Mouse (Mus musculus): Measurements from ENCODE around the gene Lypd8. TPM values are rescaled to one million over a fixed set of nuclear protein-coding genes. Genes with fewer than 3 reads are reported as not detected.

Lypd8 gene
- polyA plus RNA-seq (2014; fragmentation: Nextera tagmentation; extraction: Ambion mirVana): 274 and 403 TPM in 2 replicates

DNA sequence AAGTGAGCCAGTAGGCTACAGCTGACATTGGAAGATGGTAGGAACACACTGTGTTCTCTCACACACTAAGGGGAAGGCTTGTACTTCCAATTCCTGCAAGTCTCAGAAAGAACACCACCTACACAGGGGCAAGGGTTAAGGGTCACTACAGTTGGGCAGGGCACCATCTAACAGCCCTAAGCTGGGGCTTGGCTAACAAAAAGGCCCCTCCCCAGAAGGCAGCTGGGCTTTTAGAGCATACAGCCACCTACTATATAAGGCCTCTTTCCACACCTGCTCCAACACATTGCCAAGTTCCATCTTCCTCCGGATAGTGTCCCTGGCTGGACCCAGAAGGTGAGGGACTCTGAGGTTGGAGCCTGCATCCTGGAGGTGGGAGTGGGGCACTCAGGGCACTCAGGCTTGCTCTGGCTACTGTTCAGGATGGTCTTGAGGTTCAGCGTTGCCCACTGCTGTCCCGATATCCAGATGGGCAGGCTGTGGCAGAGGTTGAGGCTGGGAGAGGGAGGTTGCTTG lies at the start of gene Lypd8:
TSS of gene Lypd8 (plus strand) at position 281 of the 516 bp plus-strand sequence.
- Histone ChIP-seq H3K4me2 (ENCODE audit: low read length) (0 out of 2 replicates have a peak within 1 kb of the TSS, but pooled peaks have one; percentile 13), H3K9me3 (ENCODE audit: control insufficient read depth, low read length) (no peaks in the 10 kb centered on the region), H3K4me3 (ENCODE audit: low read depth, low read length) (peak within 1 kb of the TSS; percentile 13; the same call in 1 of the 2 replicates), H3K27ac (ENCODE audit: low read depth) (peak within 1 kb of the TSS; percentile 47), H3K27me3 (replicated peaks; ENCODE audit: control insufficient read depth, insufficient read depth, low read length) (no peaks in the 10 kb centered on the region), H3K36me3 (ENCODE audit: control insufficient read depth, insufficient read depth, low read length) (no peaks in the 10 kb centered on the region), H3K4me1 (replicated peaks; ENCODE audit: control insufficient read depth, insufficient read depth, low read length) (0 out of 2 replicates have a peak, but pooled peaks cover 8% of the 10 kb centered on the region), H3K9ac (ENCODE audit: low read length) (0 out of 2 replicates have a peak within 1 kb of the TSS, but pooled peaks have one; percentile 13)
- 81% methylated on average over 3 of the region's 3 CpGs for WGBS
- DNase-seq (ENCODE audit: low spot score): no peak
- no peak for ATAC-seq (replicated peaks; ENCODE audit: low FRiP score, low TSS enrichment, low read depth)

DNA sequence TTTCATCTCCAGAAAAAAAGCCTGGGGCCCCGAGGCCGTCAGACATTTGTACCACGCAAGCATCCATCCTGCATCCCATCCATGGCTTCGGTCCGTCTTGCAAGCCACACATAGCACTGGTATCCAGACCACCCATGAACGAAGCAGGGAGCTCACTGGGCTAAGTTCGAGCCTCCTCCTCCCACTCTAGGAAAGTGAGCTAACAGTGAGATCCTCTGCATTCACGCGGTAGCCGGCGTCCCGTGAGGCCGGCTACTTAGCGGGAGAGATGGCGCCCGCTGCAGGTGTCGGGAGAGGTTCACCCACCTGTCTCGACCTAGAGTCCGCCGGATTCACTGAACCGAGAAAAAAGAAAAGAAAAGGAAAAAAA lies 49.0 kb upstream of the Lypd8 start:
- WGBS: under 1% methylated on average over 21 of the region's 21 CpGs
- Histone ChIP-seq H3K9ac (ENCODE audit: low read length) (peak overlapping the region; percentile 84), H3K4me2 (ENCODE audit: low read length) (peak overlapping the region; percentile 97), H3K4me3 (ENCODE audit: low read depth, low read length) (peak overlapping the region; percentile 77), H3K27ac (ENCODE audit: low read depth) (peak overlapping the region; percentile 75; the same call in 1 of the 2 replicates), H3K27me3 (replicated peaks; ENCODE audit: control insufficient read depth, insufficient read depth, low read length) (no peaks in the 10 kb centered on the region), H3K36me3 (ENCODE audit: control insufficient read depth, insufficient read depth, low read length) (peaks cover 31% of the 10 kb centered on the region), H3K4me1 (replicated peaks; ENCODE audit: control insufficient read depth, insufficient read depth, low read length) (peaks cover 16% of the 10 kb centered on the region), H3K9me3 (ENCODE audit: control insufficient read depth, low read length) (peaks cover 5% of the 10 kb centered on the region; the same call in 1 of the 2 replicates)
- no peak for DNase-seq (ENCODE audit: low spot score)
- ATAC-seq (replicated peaks; ENCODE audit: low FRiP score, low TSS enrichment, low read depth): peak; percentile 47

DNA sequence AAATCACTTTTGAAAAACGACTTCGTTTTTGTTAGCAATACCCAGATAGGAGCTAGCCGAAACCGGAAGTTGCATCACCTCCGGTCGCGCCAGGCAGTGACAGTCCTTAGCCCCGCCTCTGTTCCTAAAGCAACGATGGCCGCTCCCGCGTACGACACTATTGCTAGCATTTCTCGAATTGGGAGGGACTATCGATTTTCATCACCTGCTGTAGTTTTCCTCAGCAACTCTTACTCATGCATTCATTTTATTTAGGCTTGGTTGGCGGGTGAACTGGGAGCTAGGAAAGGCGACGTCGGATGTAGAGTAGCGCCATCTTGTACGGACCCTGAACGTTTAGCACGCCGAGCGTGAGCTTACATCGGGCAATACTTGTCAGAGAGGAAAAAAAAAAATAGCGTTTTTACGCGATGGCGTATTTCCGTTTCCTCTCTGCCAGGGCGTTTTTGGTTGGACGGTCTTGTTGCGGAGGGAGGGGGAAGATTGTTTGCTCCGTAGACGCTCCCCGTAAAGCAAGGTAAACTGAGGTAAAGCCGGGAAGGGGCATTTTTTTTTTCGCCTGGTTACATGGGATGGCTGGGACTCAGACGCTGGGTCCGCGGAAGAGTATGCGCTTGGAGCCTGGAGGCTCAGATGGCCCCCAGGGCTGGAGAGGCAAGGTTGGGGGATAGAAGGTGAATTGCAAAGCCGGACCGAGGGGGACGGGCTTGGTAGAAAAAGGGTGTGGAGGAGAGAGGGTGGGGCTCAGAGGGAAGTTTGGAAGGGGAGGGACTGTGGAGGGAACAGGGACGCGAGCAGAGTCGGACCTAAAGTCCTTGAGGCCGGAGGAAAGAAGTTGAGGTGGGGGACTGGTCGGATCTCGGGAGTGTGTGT lies 48.3 kb upstream of the Lypd8 start, which contains the start of the genes Zfp672 and Sh3bp5l:
TSS of gene Zfp672 (minus strand) at position 64 of the 873 bp plus-strand sequence.
TSS of gene Sh3bp5l (plus strand) at position 449 of the 873 bp plus-strand sequence.
- peak; percentile 93 for DNase-seq (ENCODE audit: low spot score)
- Histone ChIP-seq H3K36me3 (ENCODE audit: control insufficient read depth, insufficient read depth, low read length) (peaks cover 31% of the 10 kb centered on the region), H3K4me2 (ENCODE audit: low read length) (peak within 1 kb of the TSS; percentile 97), H3K9ac (ENCODE audit: low read length) (peak within 1 kb of the TSS; percentile 84), H3K27ac (ENCODE audit: low read depth) (peak within 1 kb of the TSS; percentile 75), H3K27me3 (replicated peaks; ENCODE audit: control insufficient read depth, insufficient read depth, low read length) (no peaks in the 10 kb centered on the region), H3K9me3 (ENCODE audit: control insufficient read depth, low read length) (peaks cover 5% of the 10 kb centered on the region; the same call in 1 of the 2 replicates), H3K4me1 (replicated peaks; ENCODE audit: control insufficient read depth, insufficient read depth, low read length) (peaks cover 16% of the 10 kb centered on the region), H3K4me3 (ENCODE audit: low read depth, low read length) (peak within 1 kb of the TSS; percentile 77)
- WGBS: under 1% methylated on average over 52 of the region's 52 CpGs
- peak; percentile 91 for ATAC-seq (replicated peaks; ENCODE audit: low FRiP score, low TSS enrichment, low read depth)

DNA sequence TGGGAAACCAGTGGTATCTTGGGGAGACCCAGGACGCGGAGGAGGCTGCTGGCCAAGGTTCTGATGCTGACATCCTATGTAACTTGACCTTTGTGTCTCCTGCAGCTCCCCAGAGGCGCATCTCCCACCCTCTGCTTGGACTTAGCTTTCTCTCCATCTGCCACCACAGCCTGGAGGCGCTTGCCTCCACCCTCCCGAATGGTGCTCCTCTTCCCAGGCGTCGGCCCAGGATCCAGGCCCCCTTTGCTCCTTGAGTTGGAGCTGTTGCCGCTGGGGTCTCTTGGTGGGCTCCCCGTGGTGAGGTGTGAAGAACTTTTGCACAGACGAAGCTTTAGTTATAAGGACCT lies 47.7 kb upstream of the Lypd8 start:
- DNase-seq (ENCODE audit: low spot score) (no peak), ATAC-seq (replicated peaks; ENCODE audit: low FRiP score, low TSS enrichment, low read depth) (no peak; the same call in none of the 2 replicates)
- Histone ChIP-seq H3K4me2 (ENCODE audit: low read length) (peak overlapping the region; percentile 97), H3K36me3 (ENCODE audit: control insufficient read depth, insufficient read depth, low read length) (peaks cover 31% of the 10 kb centered on the region), H3K4me3 (ENCODE audit: low read depth, low read length) (peak overlapping the region; percentile 77), H3K27ac (ENCODE audit: low read depth) (peak overlapping the region; percentile 57; the same call in 1 of the 2 replicates), H3K27me3 (replicated peaks; ENCODE audit: control insufficient read depth, insufficient read depth, low read length) (no peaks in the 10 kb centered on the region), H3K4me1 (replicated peaks; ENCODE audit: control insufficient read depth, insufficient read depth, low read length) (peaks cover 16% of the 10 kb centered on the region), H3K9me3 (ENCODE audit: control insufficient read depth, low read length) (peaks cover 5% of the 10 kb centered on the region; the same call in 1 of the 2 replicates), H3K9ac (ENCODE audit: low read length) (peak overlapping the region; percentile 84)
- WGBS: 14% methylated on average over 10 of the region's 10 CpGs

DNA sequence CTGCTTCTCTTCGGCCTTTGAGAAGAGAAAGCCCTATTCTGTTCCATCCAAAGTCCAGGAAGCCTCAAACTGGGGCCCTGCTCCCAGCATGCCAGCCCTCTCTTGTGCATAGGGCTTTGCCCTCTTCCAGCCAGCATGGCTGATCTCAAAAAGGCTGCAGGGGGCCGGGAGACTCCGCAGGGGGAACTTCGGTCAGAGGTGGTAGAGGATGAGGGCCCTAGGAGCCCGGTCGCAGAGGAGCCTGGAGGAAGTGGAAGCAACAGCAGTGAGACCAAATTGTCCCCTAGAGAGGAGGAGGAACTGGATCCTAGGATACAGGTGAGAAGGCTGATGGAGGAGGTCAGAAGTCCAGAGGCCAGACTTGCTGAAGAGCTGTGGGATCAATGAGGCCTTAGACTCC lies 47.3 kb upstream of the Lypd8 start:
- H3K4me3 ChIP-seq (ENCODE audit: low read depth, low read length): peak overlapping the region; percentile 77

DNA sequence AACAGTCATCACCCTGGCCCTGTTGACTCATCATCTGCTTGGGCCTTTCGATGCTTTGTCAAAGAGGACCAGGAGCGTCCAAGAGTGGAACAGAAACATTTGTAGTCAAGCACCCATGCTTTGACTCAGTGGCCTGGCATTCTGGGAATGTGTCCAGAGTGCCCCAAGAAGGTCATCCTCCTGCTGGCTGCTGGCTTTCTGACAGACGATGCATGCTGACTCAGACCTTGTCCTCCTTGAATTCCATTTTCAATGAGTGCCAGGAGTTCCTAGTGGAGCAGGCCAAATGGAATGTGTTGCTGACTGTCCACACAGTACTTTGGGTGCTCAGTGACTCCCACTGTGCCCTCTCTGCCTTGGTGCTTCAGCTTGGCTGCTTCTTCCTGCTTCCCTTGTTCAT lies 44.1 kb upstream of the Lypd8 start:
- Histone ChIP-seq H3K36me3 (ENCODE audit: control insufficient read depth, insufficient read depth, low read length) (peaks cover 48% of the 10 kb centered on the region), H3K4me2 (ENCODE audit: low read length) (no peak overlapping the region), H3K4me1 (replicated peaks; ENCODE audit: control insufficient read depth, insufficient read depth, low read length) (peaks cover 8% of the 10 kb centered on the region), H3K4me3 (ENCODE audit: low read depth, low read length) (no peak overlapping the region), H3K9ac (ENCODE audit: low read length) (no peak overlapping the region), H3K9me3 (ENCODE audit: control insufficient read depth, low read length) (no peaks in the 10 kb centered on the region), H3K27ac (ENCODE audit: low read depth) (no peak overlapping the region), H3K27me3 (replicated peaks; ENCODE audit: control insufficient read depth, insufficient read depth, low read length) (no peaks in the 10 kb centered on the region)
- ATAC-seq (replicated peaks; ENCODE audit: low FRiP score, low TSS enrichment, low read depth): no peak
- WGBS: 83% methylated on average over 3 of the region's 3 CpGs
- DNase-seq (ENCODE audit: low spot score): no peak

More for the DNA sequence above, 47.3 kb upstream of the Lypd8 start:
- no peaks in the 10 kb centered on the region for H3K27me3 ChIP-seq (replicated peaks; ENCODE audit: control insufficient read depth, insufficient read depth, low read length)
- WGBS: 84% methylated on average over 6 of the region's 6 CpGs
- peak overlapping the region; percentile 97 for H3K4me2 ChIP-seq (ENCODE audit: low read length)
- ATAC-seq (replicated peaks; ENCODE audit: low FRiP score, low TSS enrichment, low read depth) (no peak), DNase-seq (ENCODE audit: low spot score) (no peak)
- peak overlapping the region; percentile 84 for H3K9ac ChIP-seq (ENCODE audit: low read length)
- H3K4me1 ChIP-seq (replicated peaks; ENCODE audit: control insufficient read depth, insufficient read depth, low read length): peaks cover 16% of the 10 kb centered on the region
- peaks cover 5% of the 10 kb centered on the region; the same call in 1 of the 2 replicates for H3K9me3 ChIP-seq (ENCODE audit: control insufficient read depth, low read length)
- H3K36me3 ChIP-seq (ENCODE audit: control insufficient read depth, insufficient read depth, low read length): peaks cover 31% of the 10 kb centered on the region
- no peak overlapping the region for H3K27ac ChIP-seq (ENCODE audit: low read depth)

DNA sequence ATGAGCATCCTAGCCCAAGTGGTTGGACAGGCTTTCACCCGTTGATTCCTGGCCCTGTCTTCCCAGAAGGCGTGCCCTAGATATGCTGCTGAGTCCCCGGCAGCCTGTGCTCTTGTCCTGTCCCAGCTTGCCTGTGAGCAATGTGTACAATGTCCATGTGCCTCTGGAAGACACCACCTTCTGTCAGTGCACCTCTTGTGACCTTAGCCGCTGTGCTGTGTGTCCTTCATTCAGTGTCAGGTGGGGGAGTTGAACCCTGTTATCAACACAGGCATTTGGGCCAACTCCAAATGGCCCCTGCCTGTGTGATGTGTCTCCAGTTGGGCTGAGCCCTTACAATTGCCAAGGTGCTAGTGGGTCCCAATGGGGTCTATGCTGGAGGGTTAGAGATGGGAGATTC lies 32.1 kb upstream of the Lypd8 start:
- 87% methylated on average over 4 of the region's 4 CpGs for WGBS

DNA sequence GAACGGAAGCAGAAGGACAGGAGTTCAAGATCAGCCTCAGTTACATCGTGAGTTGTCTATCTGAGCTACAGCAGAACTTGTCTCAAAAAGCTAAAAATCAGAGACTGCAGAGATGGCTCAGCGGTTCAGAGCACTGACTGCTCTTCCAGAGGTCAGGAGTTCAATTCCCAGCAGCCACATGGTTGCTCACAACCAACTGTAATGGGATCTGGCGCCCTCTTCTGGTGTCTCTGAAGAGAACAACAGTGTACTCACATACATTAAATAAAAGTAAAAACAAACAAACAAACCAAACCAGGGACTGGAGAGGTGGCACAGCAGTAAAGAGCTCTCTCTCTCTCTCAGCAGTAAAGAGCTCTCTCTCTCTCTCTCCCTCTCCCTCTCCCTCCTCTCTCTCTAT lies 28.2 kb upstream of the Lypd8 start:
- no peak for ATAC-seq (replicated peaks; ENCODE audit: low FRiP score, low TSS enrichment, low read depth)
- H3K27me3 ChIP-seq (replicated peaks; ENCODE audit: control insufficient read depth, insufficient read depth, low read length): no peaks in the 10 kb centered on the region
- no peak overlapping the region for H3K4me3 ChIP-seq (ENCODE audit: low read depth, low read length)
- H3K9ac ChIP-seq (ENCODE audit: low read length): no peak overlapping the region
- no peaks in the 10 kb centered on the region for H3K9me3 ChIP-seq (ENCODE audit: control insufficient read depth, low read length)
- WGBS: 76% methylated on average over 4 of the region's 4 CpGs
- H3K27ac ChIP-seq (ENCODE audit: low read depth): no peak overlapping the region
- H3K36me3 ChIP-seq (ENCODE audit: control insufficient read depth, insufficient read depth, low read length): peaks cover 23% of the 10 kb centered on the region
- no peaks in the 10 kb centered on the region for H3K4me1 ChIP-seq (replicated peaks; ENCODE audit: control insufficient read depth, insufficient read depth, low read length)
- peak; percentile 23 for DNase-seq (ENCODE audit: low spot score)
- no peak overlapping the region for H3K4me2 ChIP-seq (ENCODE audit: low read length)

More for the DNA sequence above, 32.1 kb upstream of the Lypd8 start:
- Histone ChIP-seq H3K4me3 (ENCODE audit: low read depth, low read length) (no peak overlapping the region), H3K9ac (ENCODE audit: low read length) (no peak overlapping the region), H3K27me3 (replicated peaks; ENCODE audit: control insufficient read depth, insufficient read depth, low read length) (no peaks in the 10 kb centered on the region), H3K36me3 (ENCODE audit: control insufficient read depth, insufficient read depth, low read length) (peaks cover 46% of the 10 kb centered on the region), H3K9me3 (ENCODE audit: control insufficient read depth, low read length) (no peaks in the 10 kb centered on the region), H3K27ac (ENCODE audit: low read depth) (no peak overlapping the region), H3K4me1 (replicated peaks; ENCODE audit: control insufficient read depth, insufficient read depth, low read length) (no peaks in the 10 kb centered on the region), H3K4me2 (ENCODE audit: low read length) (no peak overlapping the region)
- DNase-seq (ENCODE audit: low spot score) (no peak), ATAC-seq (replicated peaks; ENCODE audit: low FRiP score, low TSS enrichment, low read depth) (no peak)

All from intestine, embryonic 14.5 days (tissue).